Mouse (Mus musculus) MN1 (cell line): ENCODE measurements at regions not wholly inside any gene's neighbourhood (a gene's known extent, or its start where the extent isn't known, plus 50 kb on each side); places are given as distances from the start of the nearest gene placed in this dataset.
"Not testable (repeated sequence)": the region's sequence is repeated elsewhere in the genome, so short reads cannot be mapped to it uniquely, and the experiment has no call there.

Experiments used
- DNase-seq: peaks from one replicate; pipeline ENCODE4 v3.0.0-alpha.2; 2016; ENCODE audit warnings: low spot score

GRCm38 (mm10) chr8:37237306-37237705 lies 243.9 kb downstream of the AI429214 start:
- DNase-seq, result no peak

- DNase-seq, result no peak
Observed at GRCm38 (mm10) chr8:37239354-37239753, 245.9 kb downstream of the AI429214 start.

- DNase-seq, result not testable (repeated sequence)
Observed at GRCm38 (mm10) chr8:37251234-37251633, 257.8 kb downstream of the AI429214 start.

- DNase-seq, result no peak
Observed at GRCm38 (mm10) chr8:37291069-37291850, 297.9 kb downstream of the AI429214 start.
